Mouse (Mus musculus): Measurements from ENCODE around the gene Olfr482.

DNA sequence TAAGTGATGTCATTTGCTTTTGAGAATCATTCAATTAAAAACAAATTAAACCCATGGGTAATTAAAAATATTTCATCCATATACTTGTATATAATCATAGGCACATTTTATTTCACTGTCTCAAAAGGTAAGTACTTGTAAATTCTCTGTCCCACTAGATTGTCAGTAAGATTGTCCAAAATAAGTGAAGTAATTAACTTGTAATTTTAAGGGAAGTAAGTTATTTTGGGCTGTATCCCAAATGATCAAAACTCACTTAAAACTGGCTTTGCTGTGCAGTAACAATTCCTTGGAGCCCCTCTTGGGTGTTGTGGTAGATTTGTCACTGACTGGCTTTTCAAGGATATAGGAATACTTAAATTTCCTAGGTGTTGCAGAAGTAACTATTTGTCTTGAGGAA, 17.8 kb downstream of the Olfr482 start, which contains the start of gene Olfr481:
- TF ChIP-seq POLR2A (IDR thresholded peaks at IDR 0.05; ENCODE audit: low read depth, low read length) = no peak
- TF ChIP-seq CTCF (IDR thresholded peaks at IDR 0.05; ENCODE audit: extremely low read depth, insufficient read depth, insufficient read length, insufficient replicate concordance) = no peak
